Mouse (Mus musculus) limb, embryonic 12.5 days (tissue): ENCODE measurements around the gene Gm13287. TPM values are rescaled to one million over a fixed set of nuclear protein-coding genes. Genes with fewer than 3 reads are reported as not detected.
"Not testable (repeated sequence)": the region's sequence is repeated elsewhere in the genome, so short reads cannot be mapped to it uniquely, and the experiment has no call there.

Experiments
- ATAC-seq: fragments of 200-750 bp; cut with Nextera tagmentation; 2 replicates; pipeline ENCODE4 v1.8.0; 2017; ENCODE audit warnings: low read depth, moderate TSS enrichment; ENCODE audit not compliant: insufficient number of reproducible peaks, insufficient read depth, low FRiP score, low TSS enrichment
- H3K27ac ChIP-seq: fragments of 300-500 bp; sonication (generic); 2 replicates; pipeline ENCODE4 v1.5.1; 2016; ENCODE audit warnings: mild to moderate bottlenecking, moderate library complexity
- H3K27me3 ChIP-seq: fragments of 300-500 bp; sonication (generic); 2 replicates; pipeline ENCODE4 v1.6.1; 2016; ENCODE audit warnings: mild to moderate bottlenecking, moderate library complexity
- H3K36me3 ChIP-seq: fragments of 300-500 bp; sonication (generic); 2 replicates; pipeline ENCODE4 v1.6.1; 2016; ENCODE audit warnings: mild to moderate bottlenecking, moderate library complexity
- H3K4me1 ChIP-seq: fragments of 300-500 bp; sonication (generic); replicated peaks from 2 replicates; pipeline ENCODE4 v1.6.1; 2016
- H3K4me2 ChIP-seq: fragments of 300-500 bp; sonication (generic); 2 replicates; pipeline ENCODE4 v1.6.1; 2016; ENCODE audit warnings: mild to moderate bottlenecking, moderate library complexity
- H3K4me3 ChIP-seq: fragments of 300-500 bp; sonication (generic); replicated peaks from 2 replicates; pipeline ENCODE4 v1.5.1; 2016; ENCODE audit warnings: mild to moderate bottlenecking
- H3K9ac ChIP-seq: fragments of 300-500 bp; sonication (generic); replicated peaks from 2 replicates; pipeline ENCODE4 v1.6.1; 2016; ENCODE audit warnings: mild to moderate bottlenecking, moderate library complexity
- H3K9me3 ChIP-seq: fragments of 300-500 bp; sonication (generic); 2 replicates; pipeline ENCODE4 v1.6.1; 2016; ENCODE audit warnings: mild to moderate bottlenecking, moderate library complexity
- WGBS: fragments of 180-500 bp; shearing (Covaris S2); methylation state at CpG from one replicate; pipeline ENCODE4 v1.1.7; 2016; 5-methylcytosine and 5-hydroxymethylcytosine counted together
- polyA plus RNA-seq: library from polyadenylated mRNA; unstranded; fragments of >200 nt; fragmentation: Nextera tagmentation; extraction: Ambion mirVana; gene quantifications from 2 replicates; pipeline ENCODE4 v1.2.1, GENCODE M21; 2016

Gm13287 gene
- polyA plus RNA-seq, 1 experiment from 2014 or later, result not detected

DNA sequence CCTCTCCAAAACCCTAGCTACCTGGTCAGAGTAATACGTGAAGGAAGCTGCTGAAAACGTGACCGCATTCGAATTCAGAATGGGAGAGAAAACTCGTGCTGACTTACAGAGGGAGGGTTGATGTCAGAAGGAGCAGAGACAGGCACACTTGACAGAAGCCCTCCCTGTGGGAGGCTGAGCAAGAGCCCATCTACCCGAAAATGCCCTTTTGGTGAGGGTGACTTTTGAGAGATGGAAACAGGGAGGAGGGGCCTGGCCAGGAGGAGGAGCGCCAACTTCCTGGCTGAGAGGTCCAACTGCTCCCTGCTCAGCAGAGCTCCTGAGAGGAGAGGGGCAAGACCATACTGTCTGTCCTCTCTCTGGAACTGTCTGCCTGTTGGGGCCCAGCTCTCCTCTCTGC, 3.7 kb upstream of the Gm13287 start, which contains the start of gene Gm13285:
TSS of gene Gm13285 (plus strand) at position 301 of the 400 bp plus-strand sequence.
- H3K36me3 ChIP-seq, H3K9ac ChIP-seq, H3K9me3 ChIP-seq, H3K27ac ChIP-seq, H3K27me3 ChIP-seq, H3K4me3 ChIP-seq, H3K4me2 ChIP-seq, H3K4me1 ChIP-seq, ATAC-seq: not testable (repeated sequence)
- WGBS, result 11% methylated on average over 5 of the region's 7 CpGs

DNA sequence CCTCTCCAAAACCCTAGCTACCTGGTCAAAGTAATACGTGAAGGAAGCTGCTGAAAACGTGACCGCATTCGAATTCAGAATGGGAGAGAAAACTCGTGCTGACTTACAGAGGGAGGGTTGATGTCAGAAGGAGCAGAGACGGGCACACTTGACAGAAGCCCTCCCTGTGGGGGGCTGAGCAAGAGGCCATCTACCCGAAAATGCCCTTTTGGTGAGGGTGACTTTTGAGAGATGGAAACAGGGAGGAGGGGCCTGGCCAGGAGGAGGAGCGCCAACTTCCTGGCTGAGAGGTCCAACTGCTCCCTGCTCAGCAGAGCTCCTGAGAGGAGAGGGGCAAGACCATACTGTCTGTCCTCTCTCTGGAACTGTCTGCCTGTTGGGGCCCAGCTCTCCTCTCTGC, 2.2 kb downstream of the Gm13287 start, which contains the start of gene Gm13288:
TSS of gene Gm13288 (plus strand) at position 301 of the 400 bp plus-strand sequence.
- not testable (repeated sequence) for H3K4me1 ChIP-seq, H3K9ac ChIP-seq, H3K27ac ChIP-seq, H3K9me3 ChIP-seq, ATAC-seq, H3K36me3 ChIP-seq, H3K27me3 ChIP-seq
- peak within 1 kb of the TSS; percentile 36; the same call in 1 of the 2 replicates for H3K4me2 ChIP-seq
- 0 out of 2 replicates have a peak within 1 kb of the TSS, but pooled peaks have one; percentile 26 for H3K4me3 ChIP-seq
- no CpG with 5 or more reads among the region's 8 CpGs for WGBS

DNA sequence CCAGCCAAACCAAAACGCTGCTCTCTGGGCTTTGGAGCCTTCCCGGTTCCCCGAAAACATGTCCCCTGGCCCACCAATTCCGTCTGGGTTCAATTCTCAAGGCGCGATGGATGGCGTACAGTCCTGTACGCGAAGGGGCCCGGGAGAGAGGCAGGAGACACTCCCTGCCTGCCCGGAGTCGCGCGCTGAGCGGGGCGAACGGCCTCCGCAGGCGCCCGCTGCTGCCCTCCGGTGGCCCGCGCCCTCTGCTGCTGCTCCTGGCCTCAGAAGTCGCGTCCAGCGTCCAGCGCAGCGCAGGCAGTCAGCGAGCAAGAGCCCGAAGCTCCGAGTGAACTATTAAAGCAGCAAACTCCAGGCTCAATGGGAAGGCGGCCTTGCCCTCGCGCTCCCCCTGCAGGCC, 2.7 kb downstream of the Gm13287 start:
- H3K36me3 ChIP-seq, ATAC-seq, H3K4me1 ChIP-seq, H3K9me3 ChIP-seq, H3K27me3 ChIP-seq, H3K27ac ChIP-seq, H3K9ac ChIP-seq: not testable (repeated sequence)
- Histone ChIP-seq H3K4me3 (0 out of 2 replicates have a peak overlapping the region, but pooled peaks have one; percentile 26), H3K4me2 (peak overlapping the region; percentile 36; the same call in 1 of the 2 replicates)
- WGBS, result 0% methylated on average over 8 of the region's 34 CpGs

DNA sequence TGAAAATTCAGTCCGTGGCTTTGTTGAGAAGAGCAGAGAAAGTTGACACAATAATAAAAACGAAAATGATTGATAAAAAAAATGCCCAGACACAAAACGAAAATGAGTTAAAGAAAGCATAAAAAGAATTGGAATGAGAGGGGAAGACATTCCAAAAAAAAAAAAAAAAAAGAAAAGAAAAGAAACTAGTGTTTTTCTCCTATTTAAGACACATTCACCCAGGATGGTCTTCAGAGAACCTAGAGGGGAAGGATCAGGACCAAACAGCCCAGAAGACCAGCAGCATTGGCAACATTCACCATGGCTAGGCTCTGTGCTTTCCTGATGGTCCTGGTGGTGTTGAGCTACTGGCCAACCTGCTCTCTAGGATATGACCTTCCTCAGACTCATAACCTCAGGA, 12.9 kb downstream of the Gm13287 start, which contains the start of gene Ifna7:
TSS of gene Ifna7 (plus strand) at position 301 of the 400 bp plus-strand sequence.
- Histone ChIP-seq H3K27ac (no peak within 1 kb of the TSS), H3K36me3 (no peaks in the 10 kb centered on the region), H3K4me3 (no peak within 1 kb of the TSS), H3K4me2 (no peak within 1 kb of the TSS), H3K27me3 (no peaks in the 10 kb centered on the region; the same call in 1 of the 2 replicates), H3K4me1 (no peaks in the 10 kb centered on the region), H3K9me3 (no peaks in the 10 kb centered on the region), H3K9ac (no peak within 1 kb of the TSS)
- no peak for ATAC-seq
- 66% methylated on average over 3 of the region's 3 CpGs for WGBS

DNA sequence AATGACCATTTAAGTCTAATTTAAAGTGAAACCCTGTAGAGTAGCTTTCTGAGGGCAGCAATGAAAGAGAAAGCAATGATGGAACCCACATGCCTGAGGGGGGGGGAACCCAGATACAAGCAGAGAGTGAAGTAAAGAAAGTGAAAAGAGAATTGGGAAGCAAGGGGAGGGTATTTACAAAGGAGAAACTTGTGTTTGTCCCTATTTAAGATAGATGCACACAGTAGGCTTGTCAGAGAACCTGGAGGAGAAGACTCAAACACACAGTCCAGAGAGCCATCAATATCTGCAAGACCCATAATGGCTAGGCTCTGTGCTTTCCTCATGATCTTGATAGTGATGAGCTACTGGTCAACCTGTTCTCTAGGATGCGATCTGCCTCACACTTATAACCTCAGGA, 16.6 kb downstream of the Gm13287 start, which contains the start of gene Ifna11:
TSS of gene Ifna11 (plus strand) at position 301 of the 400 bp plus-strand sequence.
- Histone ChIP-seq H3K4me1 (no peaks in the 10 kb centered on the region), H3K9me3 (no peaks in the 10 kb centered on the region), H3K4me2 (no peak within 1 kb of the TSS), H3K27me3 (no peaks in the 10 kb centered on the region; the same call in 1 of the 2 replicates), H3K4me3 (no peak within 1 kb of the TSS), H3K9ac (no peak within 1 kb of the TSS), H3K27ac (no peak within 1 kb of the TSS), H3K36me3 (no peaks in the 10 kb centered on the region)
- WGBS, result 83% methylated on average over 1 of the region's 1 CpGs
- no peak for ATAC-seq

DNA sequence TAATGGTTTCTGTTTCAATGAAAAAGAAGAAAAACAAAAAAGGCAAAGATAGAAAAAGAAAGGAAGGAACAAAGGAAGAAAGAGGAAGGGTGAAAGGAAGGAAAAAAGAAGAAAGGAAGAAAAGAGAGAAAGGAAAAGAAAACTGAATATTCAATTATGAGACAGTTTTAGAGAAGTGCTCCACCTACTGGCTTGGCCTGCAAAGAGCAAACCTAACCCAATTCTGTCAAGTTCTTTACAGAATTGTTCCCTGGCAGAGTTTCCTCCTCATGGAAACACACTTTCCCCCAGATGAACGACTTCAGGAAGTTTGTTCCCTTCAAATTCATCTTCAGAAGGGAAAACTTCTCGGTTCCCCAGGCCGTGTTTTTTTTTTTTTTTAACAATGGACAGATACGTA, 19.9 kb downstream of the Gm13287 start:
- Histone ChIP-seq H3K27ac (no peak overlapping the region), H3K36me3 (no peaks in the 10 kb centered on the region), H3K9ac (no peak overlapping the region), H3K4me3 (no peak overlapping the region), H3K9me3 (no peaks in the 10 kb centered on the region), H3K27me3 (no peaks in the 10 kb centered on the region), H3K4me1 (no peaks in the 10 kb centered on the region), H3K4me2 (no peak overlapping the region)
- no peak for ATAC-seq
- 26% methylated on average over 4 of the region's 4 CpGs for WGBS

DNA sequence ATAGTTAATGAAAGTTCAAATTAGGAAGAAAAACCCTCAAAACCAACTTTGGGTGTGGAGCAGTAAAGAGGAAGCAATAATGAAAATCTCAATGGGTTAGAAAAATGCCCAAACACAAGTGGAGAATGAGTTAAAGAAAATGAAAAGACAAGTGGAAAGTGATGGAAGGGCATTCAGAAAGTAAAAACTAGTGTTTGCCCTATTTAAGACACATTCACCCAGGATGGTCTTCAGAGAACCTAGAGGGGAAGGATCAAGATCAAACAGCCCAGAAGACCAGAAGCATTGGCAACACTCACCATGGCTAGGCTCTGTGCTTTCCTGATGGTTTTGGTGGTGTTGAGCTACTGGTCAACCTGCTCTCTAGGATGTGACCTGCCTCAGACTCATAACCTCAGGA, 24.1 kb downstream of the Gm13287 start, which contains the start of gene Ifna6:
TSS of gene Ifna6 (plus strand) at position 301 of the 400 bp plus-strand sequence.
- H3K4me1 ChIP-seq, H3K27me3 ChIP-seq, H3K4me2 ChIP-seq, H3K9ac ChIP-seq, H3K4me3 ChIP-seq, H3K36me3 ChIP-seq, H3K27ac ChIP-seq, H3K9me3 ChIP-seq, ATAC-seq: not testable (repeated sequence)

DNA sequence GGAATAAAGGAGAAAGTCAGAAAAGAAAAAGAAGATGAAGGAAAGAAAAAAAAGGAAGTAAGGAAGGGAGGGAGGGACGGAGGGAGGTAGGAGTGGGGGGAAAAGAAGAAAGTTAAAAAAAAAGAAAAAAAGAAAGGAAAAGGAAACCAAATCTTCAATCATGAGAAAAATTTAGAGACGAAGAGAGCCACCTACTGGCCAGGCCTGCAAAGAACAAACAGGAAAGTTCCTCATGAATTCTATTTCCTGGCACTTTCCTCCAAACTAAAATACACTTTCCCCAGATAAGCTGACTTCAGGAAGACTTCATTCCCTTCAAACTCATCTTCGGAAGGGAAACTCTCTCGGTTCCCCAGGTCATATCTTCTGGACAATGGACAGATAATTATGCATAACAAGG, 27.5 kb downstream of the Gm13287 start:
- no peak overlapping the region for H3K9ac ChIP-seq
- no peaks in the 10 kb centered on the region for H3K4me1 ChIP-seq
- H3K4me3 ChIP-seq, result no peak overlapping the region
- H3K27ac ChIP-seq, result no peak overlapping the region
- H3K27me3 ChIP-seq, result no peaks in the 10 kb centered on the region
- H3K9me3 ChIP-seq, result no peaks in the 10 kb centered on the region
- no peak for ATAC-seq
- no peaks in the 10 kb centered on the region for H3K36me3 ChIP-seq
- H3K4me2 ChIP-seq, result no peak overlapping the region
- 34% methylated on average over 4 of the region's 4 CpGs for WGBS

DNA sequence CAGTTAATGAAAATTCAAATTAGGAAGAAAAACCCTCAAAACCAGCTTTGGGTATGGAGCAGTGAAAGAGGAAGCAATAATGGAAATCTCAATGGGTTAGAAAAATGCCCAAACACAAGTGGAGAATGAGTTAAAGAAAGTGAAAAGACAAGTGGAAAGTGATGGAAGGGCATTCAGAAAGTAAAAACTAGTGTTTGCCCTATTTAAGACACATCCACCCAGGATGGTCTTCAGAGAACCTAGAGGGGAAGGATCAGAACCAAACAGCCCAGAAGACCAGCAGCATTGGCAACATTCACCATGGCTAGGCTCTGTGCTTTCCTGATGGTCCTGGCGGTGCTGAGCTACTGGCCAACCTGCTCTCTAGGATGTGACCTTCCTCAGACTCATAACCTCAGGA, 32.2 kb downstream of the Gm13287 start, which contains the start of gene Ifna5:
TSS of gene Ifna5 (plus strand) at position 301 of the 400 bp plus-strand sequence.
- WGBS, result 80% methylated on average over 1 of the region's 1 CpGs

DNA sequence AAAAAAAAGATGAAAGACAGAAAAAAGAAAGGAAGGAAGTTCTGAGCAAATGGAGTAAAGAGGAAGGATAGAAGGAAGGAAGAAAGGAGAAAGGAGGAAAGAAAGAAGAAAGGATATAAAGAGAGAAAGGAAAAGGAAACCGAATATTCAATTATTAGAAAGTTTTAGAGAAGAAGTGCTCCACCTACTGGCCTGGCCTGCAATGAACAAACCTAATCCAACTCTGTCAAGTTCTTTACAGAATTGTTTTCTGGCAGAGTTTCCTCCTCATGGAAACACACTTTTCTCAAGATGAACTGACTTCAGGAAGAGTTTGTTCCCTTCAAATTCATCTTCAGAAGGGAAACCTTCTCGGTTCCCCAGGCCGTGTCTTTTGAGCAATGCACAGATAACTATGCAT, 35.8 kb downstream of the Gm13287 start:
- no peaks in the 10 kb centered on the region for H3K27me3 ChIP-seq
- H3K4me2 ChIP-seq, result no peak overlapping the region
- no peaks in the 10 kb centered on the region for H3K4me1 ChIP-seq
- no peaks in the 10 kb centered on the region for H3K9me3 ChIP-seq
- WGBS, result 48% methylated on average over 3 of the region's 3 CpGs
- ATAC-seq, result no peak
- H3K27ac ChIP-seq, result no peak overlapping the region
- H3K9ac ChIP-seq, result no peak overlapping the region
- no peak overlapping the region for H3K4me3 ChIP-seq
- no peaks in the 10 kb centered on the region for H3K36me3 ChIP-seq

More for the DNA sequence above, 32.2 kb downstream of the Gm13287 start, which contains the start of gene Ifna5:
- H3K4me2 ChIP-seq, H3K9me3 ChIP-seq, H3K36me3 ChIP-seq, H3K4me1 ChIP-seq, H3K4me3 ChIP-seq, ATAC-seq, H3K27ac ChIP-seq, H3K9ac ChIP-seq, H3K27me3 ChIP-seq: not testable (repeated sequence)

DNA sequence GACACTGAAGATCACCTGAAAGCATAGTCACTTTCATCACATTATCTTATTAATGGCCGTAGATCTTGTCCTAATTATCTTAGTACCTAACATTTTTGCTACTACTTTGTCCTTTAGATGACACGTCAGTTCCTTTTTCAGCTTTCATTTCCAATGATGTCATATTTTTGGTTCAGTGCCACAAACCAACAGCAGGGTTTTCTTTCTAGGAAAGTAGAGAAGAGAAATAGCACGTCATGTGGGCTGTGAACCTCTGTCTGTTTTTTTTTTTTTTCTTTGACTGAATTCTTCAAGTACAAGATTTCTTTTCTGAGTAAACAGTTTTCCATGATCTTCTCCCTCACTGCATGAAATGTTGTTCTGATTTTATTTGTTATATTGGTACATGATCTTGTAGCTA, 37.0 kb downstream of the Gm13287 start:
- Histone ChIP-seq H3K4me2 (no peak overlapping the region), H3K9ac (no peak overlapping the region), H3K4me3 (no peak overlapping the region), H3K9me3 (no peaks in the 10 kb centered on the region), H3K36me3 (no peaks in the 10 kb centered on the region), H3K4me1 (no peaks in the 10 kb centered on the region), H3K27me3 (no peaks in the 10 kb centered on the region), H3K27ac (no peak overlapping the region)
- 84% methylated on average over 3 of the region's 3 CpGs for WGBS
- no peak for ATAC-seq

DNA sequence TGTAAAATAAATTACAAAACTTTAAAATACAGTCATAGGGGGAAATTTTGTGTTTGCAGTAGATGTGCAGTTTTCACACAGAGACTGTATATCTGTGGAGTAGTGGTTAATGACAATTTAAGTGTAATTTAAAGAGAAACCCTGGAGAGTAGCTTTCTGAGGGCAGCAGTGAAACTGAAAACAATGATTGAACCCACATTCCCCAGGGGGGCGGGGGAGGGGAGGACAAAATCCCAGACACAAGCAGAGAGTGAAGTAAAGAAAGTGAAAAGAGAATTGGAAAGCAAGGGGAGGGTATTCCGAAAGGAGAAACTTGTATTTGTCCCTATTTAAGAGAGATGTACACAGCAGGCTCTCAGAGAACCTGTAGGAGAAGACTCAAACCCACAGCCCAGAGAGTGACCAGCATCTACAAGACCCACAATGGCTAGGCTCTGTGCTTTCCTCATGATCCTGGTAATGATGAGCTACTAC, 38.4 kb downstream of the Gm13287 start, which contains the start of gene Ifna4:
TSS of gene Ifna4 (plus strand) at position 424 of the 474 bp plus-strand sequence.
- Histone ChIP-seq H3K36me3 (no peaks in the 10 kb centered on the region), H3K9me3 (no peaks in the 10 kb centered on the region), H3K27me3 (no peaks in the 10 kb centered on the region), H3K4me1 (no peaks in the 10 kb centered on the region), H3K4me3 (no peak within 1 kb of the TSS), H3K4me2 (no peak within 1 kb of the TSS), H3K9ac (no peak within 1 kb of the TSS), H3K27ac (no peak within 1 kb of the TSS)
- ATAC-seq, result no peak
- WGBS, result 55% methylated on average over 2 of the region's 2 CpGs
